Mouse (Mus musculus) monocyte, adult 5-6 weeks (primary cell): ENCODE measurements around the gene Dppa2. TPM values are rescaled to one million over a fixed set of nuclear protein-coding genes. Genes with fewer than 3 reads are reported as not detected.
"Not testable (repeated sequence)": the region's sequence is repeated elsewhere in the genome, so short reads cannot be mapped to it uniquely, and the experiment has no call there.

Experiments
- ATAC-seq: fragments of 153-309, 156-312 bp; replicated peaks from 2 replicates; pipeline ENCODE4 v1.8.0; 2017; ENCODE audit warnings: mild to moderate bottlenecking; ENCODE audit not compliant: low TSS enrichment, insufficient number of reproducible peaks, severe bottlenecking, poor library complexity, low FRiP score
- total RNA-seq: library from RNA; stranded (forward); fragments of 200-1000, 200-491, 200-594 nt; gene quantifications from 3 replicates; pipeline ENCODE4 v1.2.3, GENCODE M21; 2017

Gene Dppa2
- not detected in 3 replicates for total RNA-seq

- no peak for ATAC-seq
These were observed at the start of gene Dppa2 for GRCm38 (mm10) chr16:48303509-48303908. Dppa2 (plus strand) TSS chr16:48303908.

- ATAC-seq: no peak
These were observed 49.1 kb upstream of the Dppa2 start for GRCm38 (mm10) chr16:48254584-48254983.

GRCm38 (mm10) chr16:48259519-48259918 is 44.2 kb upstream of the Dppa2 start:
- no peak for ATAC-seq

GRCm38 (mm10) chr16:48262901-48263300 is 40.8 kb upstream of the Dppa2 start:
- ATAC-seq: no peak

- no peak for ATAC-seq
These were observed 37.9 kb upstream of the Dppa2 start for GRCm38 (mm10) chr16:48265856-48266255.

GRCm38 (mm10) chr16:48276940-48277339 is 26.8 kb upstream of the Dppa2 start:
- ATAC-seq: no peak

- ATAC-seq: no peak
These were observed 22.8 kb upstream of the Dppa2 start for GRCm38 (mm10) chr16:48280883-48281282.

GRCm38 (mm10) chr16:48282801-48283200 is 20.9 kb upstream of the Dppa2 start:
- no peak for ATAC-seq

- no peak for ATAC-seq
These were observed 20.2 kb upstream of the Dppa2 start, which contains the start of gene Dppa4 for GRCm38 (mm10) chr16:48283517-48283916. Dppa4 (plus strand) TSS chr16:48283733.

- ATAC-seq: no peak
These were observed 18.2 kb upstream of the Dppa2 start for GRCm38 (mm10) chr16:48285517-48285916.

- no peak for ATAC-seq
These were observed 6.1 kb upstream of the Dppa2 start for GRCm38 (mm10) chr16:48297384-48298136.

GRCm38 (mm10) chr16:48299884-48300283 is 3.8 kb upstream of the Dppa2 start:
- no peak for ATAC-seq

GRCm38 (mm10) chr16:48303983-48304382 is 275 bp downstream of the Dppa2 start:
- no peak for ATAC-seq

GRCm38 (mm10) chr16:48308916-48309315 is 5.2 kb downstream of the Dppa2 start:
- not testable (repeated sequence) for ATAC-seq

GRCm38 (mm10) chr16:48309912-48310630 is 6.4 kb downstream of the Dppa2 start:
- no peak for ATAC-seq

- no peak for ATAC-seq
These were observed 11.6 kb downstream of the Dppa2 start for GRCm38 (mm10) chr16:48315294-48315693.

GRCm38 (mm10) chr16:48320781-48321180 is 17.1 kb downstream of the Dppa2 start:
- no peak for ATAC-seq

GRCm38 (mm10) chr16:48323133-48323532 is 19.4 kb downstream of the Dppa2 start:
- no peak for ATAC-seq

GRCm38 (mm10) chr16:48323602-48324345 is 20.1 kb downstream of the Dppa2 start:
- no peak for ATAC-seq
